Mouse (Mus musculus) ES-E14 (cell line): Measurements from ENCODE around the gene Rps25.

Source experiments
- HCFC1 ChIP-seq: IDR thresholded peaks from 2 replicates; pipeline ENCODE4 v1.6.1; 2012; ENCODE audit warnings: low read length, inconsistent platforms, borderline replicate concordance; ENCODE audit not compliant: insufficient read depth
- ZC3H11A ChIP-seq: IDR thresholded peaks from 2 replicates; pipeline ENCODE4 v1.6.1; 2012; ENCODE audit warnings: low read depth, mild to moderate bottlenecking, inconsistent platforms, low read length, borderline replicate concordance

DNA sequence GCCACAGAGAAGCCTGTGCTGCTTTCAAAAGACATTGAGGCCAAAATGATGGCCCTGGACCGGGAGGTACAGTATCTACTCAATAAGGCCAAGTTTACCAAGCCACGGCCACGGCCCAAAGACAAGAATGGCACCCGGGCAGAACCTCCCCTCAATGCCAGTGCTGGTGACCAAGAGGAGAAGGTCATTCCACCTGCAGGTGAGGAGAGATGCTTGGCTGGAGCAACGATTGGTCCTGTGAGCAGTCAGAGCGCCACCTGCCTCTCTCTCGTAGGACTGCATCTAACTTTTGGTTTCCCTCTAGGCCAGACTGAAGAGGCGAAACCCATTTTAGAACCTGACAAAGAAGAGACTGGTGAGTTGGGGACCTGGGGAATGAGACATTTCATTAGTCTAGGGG is 17.7 kb upstream of the Rps25 start:
- TF ChIP-seq HCFC1 (no peak), ZC3H11A (no peak)
